25 mouse cellular contexts compared by ENCODE assay signal in the genomic region with DNA sequence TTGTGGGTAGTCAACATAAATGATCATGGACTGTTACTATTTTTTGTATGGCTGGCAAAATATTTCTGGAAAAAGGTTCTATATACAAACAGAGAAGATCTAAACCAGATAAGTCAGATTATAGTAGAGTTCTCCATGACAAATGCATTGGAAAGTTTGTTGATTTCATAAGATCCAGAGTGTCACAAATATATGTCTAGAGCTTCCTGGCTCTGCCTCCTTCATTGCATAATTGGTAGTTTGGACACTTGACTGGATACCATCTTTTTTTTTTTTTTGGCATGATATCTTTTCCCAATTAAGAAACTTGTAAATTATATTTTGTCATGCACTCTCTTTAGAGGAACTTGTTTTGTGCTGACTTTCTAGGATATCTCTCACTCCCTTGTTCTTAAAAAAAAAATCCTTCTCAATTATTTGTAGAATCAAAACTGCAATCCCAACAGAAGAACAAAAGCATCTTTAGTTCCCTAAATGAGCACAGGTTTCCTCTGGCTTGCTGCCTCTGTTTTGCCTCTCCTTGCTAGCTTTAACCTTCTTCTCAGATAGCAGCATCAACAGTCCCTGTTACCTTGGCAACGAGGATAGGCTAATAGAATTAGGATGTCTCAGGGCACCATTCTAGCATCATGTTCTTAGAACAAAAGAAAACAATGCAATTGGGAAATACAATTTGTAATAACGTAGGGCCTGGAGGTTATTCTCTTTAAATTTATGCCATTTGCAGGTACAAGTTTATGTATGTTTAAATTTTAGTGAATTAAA. TPM values are rescaled to one million over a fixed set of nuclear protein-coding genes. Genes with fewer than 3 reads are reported as not detected.
DNase-seq lines count a peak whose midpoint lies in the region; ATAC-seq lines count a peak whose summit lies in the region.
"Had no signal": no experiment of that assay in that cellular context is flagged by ENCODE, and none has a peak within 500 bp of the region (broad histone marks: within the 10 kb centered on the region; RNA-seq: fewer than 3 reads in every experiment).

No protein-coding gene starts in this region.

- no peaks in the 10 kb centered on the region for H3K9me3 ChIP-seq in hindbrain, embryonic 15.5 days
- H3K9me3 ChIP-seq in hindbrain, embryonic 11.5 days (ENCODE audit: control insufficient read depth, low read length) = no peaks in the 10 kb centered on the region
- H3K9me3 ChIP-seq: G1E; midbrain, embryonic 12.5 days had no signal

- H3K4me2 ChIP-seq in hindbrain, embryonic 15.5 days = no peak overlapping the region
- no peak overlapping the region for H3K4me2 ChIP-seq in hindbrain, embryonic 11.5 days (replicated peaks; ENCODE audit: low read depth, low read length)
- H3K4me2 ChIP-seq: midbrain, embryonic 12.5 days had no signal

- ATAC-seq in cerebellum, adult (ENCODE audit: insufficient number of reproducible peaks, low FRiP score, low TSS enrichment) = peak; percentile 65; the same call in 1 of the 2 replicates
- ATAC-seq in hindbrain, embryonic 15.5 days (ENCODE audit: low FRiP score, low read depth) = peak; percentile 74; the same call in 1 of the 2 replicates
- no peak for ATAC-seq in hindbrain, embryonic 11.5 days (ENCODE audit: low FRiP score)
- ATAC-seq in megakaryocyte progenitor cell, adult 5-6 weeks (replicated peaks; ENCODE audit: poor library complexity) = peak; percentile 61
- ATAC-seq: CD4-positive, CD25-positive, alpha-beta regulatory T cell, adult 4 months had no signal

- no peaks in the 10 kb centered on the region for H3K4me1 ChIP-seq in hindbrain, embryonic 15.5 days (replicated peaks)
- H3K4me1 ChIP-seq in hindbrain, embryonic 11.5 days (replicated peaks; ENCODE audit: control insufficient read depth, insufficient read depth, low read length) = no peaks in the 10 kb centered on the region
- H3K4me1 ChIP-seq: midbrain, embryonic 12.5 days had no signal

- H3K27ac ChIP-seq in hindbrain, embryonic 15.5 days (replicated peaks) = no peak overlapping the region
- no peak overlapping the region for H3K27ac ChIP-seq in hindbrain, embryonic 11.5 days (ENCODE audit: low read depth, low read length)
- H3K27ac ChIP-seq: midbrain, embryonic 12.5 days had no signal

- DNase-seq in cerebellum, adult 11-12 months = no peak
- no peak for DNase-seq in hindbrain, embryonic 11.5 days (ENCODE audit: low spot score)
- no peak for DNase-seq in layer of hippocampus, postnatal 36 days
- no peak for DNase-seq in cerebellum, adult 9-11 months
- no peak for DNase-seq in spleen, postnatal 36 days (ENCODE audit: low spot score in 2 of 2)
- DNase-seq: cerebellum, adult 11 months; cerebellum, postnatal 36 days; gastrocnemius, postnatal 14 days; kidney, adult 8-10 months; lung, adult 18-20 months; right cerebral cortex, postnatal 14 days had no signal

- no peak overlapping the region for H3K4me3 ChIP-seq in hindbrain, embryonic 15.5 days
- H3K4me3 ChIP-seq in hindbrain, embryonic 11.5 days (ENCODE audit: low read depth, low read length) = no peak overlapping the region
- H3K4me3 ChIP-seq: midbrain, embryonic 12.5 days had no signal

- no peaks in the 10 kb centered on the region for H3K27me3 ChIP-seq in hindbrain, embryonic 15.5 days
- H3K27me3 ChIP-seq in hindbrain, embryonic 11.5 days (ENCODE audit: control insufficient read depth, insufficient read depth, low read length) = no peaks in the 10 kb centered on the region
- H3K27me3 ChIP-seq: midbrain, embryonic 12.5 days had no signal

- H3K9ac ChIP-seq in hindbrain, embryonic 15.5 days = no peak overlapping the region
- H3K9ac ChIP-seq in hindbrain, embryonic 11.5 days (ENCODE audit: low read depth, low read length) = no peak overlapping the region
- H3K9ac ChIP-seq: midbrain, embryonic 12.5 days had no signal

- no peaks in the 10 kb centered on the region for H3K36me3 ChIP-seq in hindbrain, embryonic 15.5 days
- H3K36me3 ChIP-seq in hindbrain, embryonic 11.5 days (ENCODE audit: control insufficient read depth, insufficient read depth, low read length) = no peaks in the 10 kb centered on the region
- H3K36me3 ChIP-seq: G1E; midbrain, embryonic 12.5 days had no signal

- 29% methylated on average over 2 of the region's 2 CpGs for WGBS in hindbrain, embryonic 15.5 days
- WGBS in hindbrain, embryonic 11.5 days = 49% methylated on average over 2 of the region's 2 CpGs

RNA-seq across cellular contexts. Expression of gene Grxcr1, which starts 4.8 kb away (rescaled TPM):
- 0.14 and 0.20 TPM in 2 replicates for polyA plus RNA-seq in hindbrain, embryonic 15.5 days (2015; fragmentation: Nextera tagmentation; extraction: Ambion mirVana)
- 0.15 and 0.38 TPM in 2 replicates for polyA plus RNA-seq in hindbrain, embryonic 11.5 days (2014; fragmentation: Nextera tagmentation; extraction: Ambion mirVana)
- not detected in 2 replicates for total RNA-seq in megakaryocyte progenitor cell, adult 5-6 weeks (2015)
- total RNA-seq in megakaryocyte progenitor cell, adult 5-6 weeks (2017) = not detected in 2 replicates
- not detected for total RNA-seq in layer of hippocampus, postnatal 36 days (2021)
- total RNA-seq: G1E; gastrocnemius, postnatal 14 days; layer of hippocampus, postnatal 25 days; left cerebral cortex, postnatal 36 days; liver, adult 2 months had no signal
- polyA plus RNA-seq: CD4-positive, CD25-positive, alpha-beta regulatory T cell, adult 4 months; G1E; heart, postnatal 0 days; large intestine, adult 2 months; liver, adult 2 months; midbrain, embryonic 12.5 days; spleen, adult 2 months; stomach, embryonic 16.5 days; thymus, postnatal 0 days had no signal
